Mouse (Mus musculus): ENCODE results near the gene Tnni3k.

Tnni3k gene

DNA sequence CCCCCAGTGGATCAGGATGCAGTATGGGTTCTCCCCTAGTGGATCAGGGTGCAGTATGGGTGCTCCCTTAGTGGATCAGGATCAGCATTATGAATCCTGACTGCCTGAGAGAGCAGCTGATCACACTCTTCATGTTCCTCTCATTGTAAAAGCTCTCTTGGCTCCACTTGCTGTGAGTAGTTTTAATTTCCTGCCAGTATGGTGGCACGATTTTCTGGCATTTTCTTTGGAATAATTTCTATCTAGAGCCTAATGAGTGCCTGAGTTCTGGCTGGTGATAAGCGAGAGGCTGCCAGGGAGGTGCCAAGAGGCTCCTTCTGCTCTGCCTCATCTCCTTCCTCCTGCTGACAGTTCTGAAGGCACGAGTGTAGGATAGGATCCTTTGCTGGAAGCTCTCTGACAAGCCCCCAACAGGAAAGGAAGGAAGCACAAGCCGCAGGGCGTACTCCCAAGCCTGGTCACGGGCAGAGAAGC lies 109.5 kb downstream of the Tnni3k start:
- DNase-seq, result no peak

DNA sequence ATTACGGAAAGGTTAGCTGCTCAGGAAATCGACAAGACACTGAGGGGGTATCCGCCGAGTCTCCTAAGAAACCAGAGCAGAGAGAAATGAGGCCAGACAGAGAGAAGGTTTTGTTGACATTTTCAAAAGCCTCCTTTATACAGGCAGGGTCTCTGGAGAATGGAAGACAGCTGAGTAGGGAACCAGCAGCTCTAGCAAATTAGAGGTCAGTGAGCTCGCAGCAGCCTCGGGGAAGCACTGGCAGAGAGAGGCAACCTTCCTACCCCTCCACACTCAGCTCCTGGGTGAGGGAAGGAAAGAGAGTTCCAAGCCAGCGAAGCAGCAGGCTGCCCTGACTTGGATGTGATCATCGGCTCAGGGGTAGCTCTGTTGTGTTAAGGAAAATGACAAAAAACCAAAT lies 127.5 kb downstream of the Tnni3k start:
- no peak for DNase-seq

DNA sequence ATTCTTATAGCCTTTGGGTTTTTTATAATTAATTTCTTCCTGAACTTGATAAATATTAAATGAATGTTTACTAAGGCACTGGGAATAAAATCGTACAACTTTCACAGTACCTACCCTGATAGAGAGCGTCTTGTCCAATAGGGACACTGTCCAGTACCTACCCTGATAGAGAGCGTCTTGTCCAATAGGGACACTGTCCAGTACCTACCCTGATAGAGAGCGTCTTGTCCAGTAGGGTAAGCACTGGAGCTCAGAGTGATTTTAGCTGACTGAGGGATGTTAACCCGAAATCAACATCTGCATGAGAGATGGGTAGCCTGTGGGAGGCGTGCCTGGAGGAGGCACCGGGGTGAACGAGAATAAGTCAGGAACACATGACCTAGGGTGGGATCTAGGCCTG lies 130.3 kb downstream of the Tnni3k start:
- DNase-seq, result no peak

GRCm38 (mm10) chr3:154915566-154915965 lies 139.6 kb downstream of the Tnni3k start:
- DNase-seq, result no peak

GRCm38 (mm10) chr3:154913641-154914040 lies 141.6 kb downstream of the Tnni3k start:
- DNase-seq, result no peak

DNA sequence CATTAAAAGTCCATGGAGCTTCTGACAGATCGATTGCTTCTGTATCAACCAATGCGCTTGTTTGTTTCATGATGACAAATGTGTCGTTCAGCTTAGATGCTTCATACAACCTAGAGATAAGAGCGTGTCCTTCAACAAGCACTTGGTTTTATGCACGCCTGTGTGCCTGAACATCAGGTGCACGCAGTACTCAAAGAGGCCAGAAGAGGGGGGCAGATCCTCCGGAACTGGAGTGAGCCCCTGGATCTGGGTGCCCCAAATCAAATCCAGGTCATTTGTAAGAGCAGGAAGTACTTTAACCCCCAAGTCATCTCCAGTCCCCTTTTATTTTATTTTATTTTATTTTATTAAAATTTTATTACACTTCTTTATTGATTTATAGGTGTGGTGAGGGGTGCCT lies 158.5 kb downstream of the Tnni3k start:
- peak; percentile 30 for DNase-seq

DNA sequence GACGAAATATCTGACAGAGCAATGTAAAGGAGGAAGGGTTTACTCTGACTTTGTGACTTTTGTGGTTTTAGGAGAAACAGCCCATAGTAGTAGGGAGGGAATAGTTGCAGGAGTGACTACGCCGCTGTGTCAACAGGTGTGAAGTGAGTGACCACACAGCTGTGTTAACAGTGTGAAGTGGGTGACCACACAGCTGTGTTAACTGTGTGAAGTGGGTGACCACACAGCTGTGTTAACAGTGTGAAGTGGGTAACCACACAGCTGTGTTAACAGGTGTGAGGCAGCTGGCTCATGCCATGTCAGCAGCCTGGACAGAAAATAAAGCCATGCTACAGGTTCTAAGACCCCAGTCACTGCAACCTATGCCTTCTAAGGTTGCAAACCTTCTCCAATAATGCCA lies 162.0 kb downstream of the Tnni3k start:
- DNase-seq, result no peak

- no peak for DNase-seq
Observed at GRCm38 (mm10) chr3:154885452-154885851, 169.8 kb downstream of the Tnni3k start.

- DNase-seq, result no peak
Observed at GRCm38 (mm10) chr3:154885048-154885447, 170.2 kb downstream of the Tnni3k start.

- DNase-seq, result no peak
Observed at GRCm38 (mm10) chr3:154881428-154881986, 173.7 kb downstream of the Tnni3k start.

- DNase-seq, result peak; percentile 3
Observed at GRCm38 (mm10) chr3:154880536-154880939, 174.7 kb downstream of the Tnni3k start.

GRCm38 (mm10) chr3:154880108-154880507 lies 175.1 kb downstream of the Tnni3k start:
- DNase-seq, result no peak

DNA sequence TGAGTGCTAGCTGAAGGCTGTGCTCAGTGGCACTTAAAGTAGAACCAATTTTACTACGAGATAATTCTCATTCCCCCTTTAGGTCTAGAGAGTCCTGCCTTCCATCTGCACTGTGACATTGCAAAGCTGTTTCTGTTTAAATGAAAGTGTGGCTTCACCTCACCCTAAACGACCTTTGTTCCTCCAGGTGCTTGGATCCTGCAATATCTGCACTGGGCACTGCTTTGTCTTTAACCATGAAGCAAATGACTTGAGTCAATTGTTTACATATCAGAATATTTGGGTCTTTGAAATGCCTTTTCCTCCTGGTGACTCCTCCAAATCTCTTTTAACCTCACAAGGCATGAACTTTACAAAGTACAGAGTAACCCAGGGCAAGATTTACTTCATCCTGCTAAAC lies 175.7 kb downstream of the Tnni3k start:
- DNase-seq, result peak; percentile 2

DNA sequence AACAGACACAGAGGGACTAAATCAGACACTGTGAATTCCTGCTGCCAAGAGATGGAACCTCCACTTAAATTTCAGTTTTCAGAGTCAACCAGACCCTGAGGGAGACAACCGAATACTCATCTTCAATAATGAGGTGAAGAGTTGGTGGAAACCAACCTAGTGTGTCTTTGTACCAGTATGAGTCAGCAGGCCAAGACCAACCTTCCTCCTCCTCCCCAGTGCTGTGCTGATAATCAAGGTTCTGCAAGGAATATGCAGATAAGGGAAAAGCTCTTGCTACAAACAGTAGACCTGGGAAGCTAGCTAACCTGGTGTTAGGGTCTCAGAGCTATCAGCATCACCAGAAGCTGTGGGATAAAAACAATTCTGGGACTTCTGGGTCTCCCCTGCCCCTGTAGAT lies 176.1 kb downstream of the Tnni3k start:
- no peak for DNase-seq

- DNase-seq, result no peak
Observed at GRCm38 (mm10) chr3:154868807-154869206, 186.4 kb downstream of the Tnni3k start.

GRCm38 (mm10) chr3:154861921-154862320 lies 193.3 kb downstream of the Tnni3k start:
- DNase-seq, result no peak

GRCm38 (mm10) chr3:154859721-154860120 lies 195.5 kb downstream of the Tnni3k start:
- DNase-seq, result no peak

- no peak for DNase-seq
Observed at GRCm38 (mm10) chr3:154853257-154853656, 201.9 kb downstream of the Tnni3k start.

GRCm38 (mm10) chr3:154852281-154852680 lies 202.9 kb downstream of the Tnni3k start:
- no peak for DNase-seq

- DNase-seq, result no peak
Observed at GRCm38 (mm10) chr3:154842247-154842646, 213.0 kb downstream of the Tnni3k start.

DNA sequence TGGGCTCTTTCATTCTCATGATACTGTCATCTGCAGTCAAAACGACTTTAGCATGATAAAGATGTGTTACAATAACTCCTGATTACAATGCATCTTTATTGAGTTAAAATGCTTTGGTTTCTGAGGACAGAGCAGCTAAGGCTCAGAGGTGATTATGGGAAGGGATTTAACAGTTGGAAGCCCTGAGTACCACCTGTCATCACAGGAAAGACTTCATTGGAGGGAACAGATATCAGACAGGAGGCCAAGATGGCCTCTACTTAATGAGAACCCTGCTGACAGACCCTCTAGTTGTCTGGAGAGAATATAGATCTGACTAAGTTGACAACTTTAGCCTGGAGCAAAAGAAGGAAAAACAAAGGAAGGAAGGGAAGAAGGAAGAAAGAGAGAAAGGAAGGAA lies 214.1 kb downstream of the Tnni3k start:
- no peak for DNase-seq

DNA sequence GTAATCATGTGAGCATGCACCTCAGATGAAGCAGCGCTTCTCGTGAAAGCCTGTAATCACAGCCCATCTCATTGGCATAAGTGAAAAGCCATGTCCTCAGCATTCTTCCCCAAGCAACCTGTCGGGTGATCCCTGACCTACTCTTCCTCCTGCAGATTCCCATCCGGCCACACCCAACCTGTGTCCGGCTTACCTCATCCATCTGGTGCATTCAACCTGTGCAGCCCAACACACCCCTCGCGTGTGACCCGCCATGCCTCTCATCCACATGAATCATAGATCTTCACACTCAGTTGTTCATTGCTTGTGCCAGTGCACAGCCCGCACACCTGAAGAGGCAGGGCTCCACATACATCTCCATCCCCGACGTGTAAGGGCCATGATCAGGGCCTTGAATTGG lies 217.3 kb downstream of the Tnni3k start:
- no peak for DNase-seq

- peak; percentile 1 for DNase-seq
Observed at GRCm38 (mm10) chr3:154836137-154836536, 219.1 kb downstream of the Tnni3k start.

DNA sequence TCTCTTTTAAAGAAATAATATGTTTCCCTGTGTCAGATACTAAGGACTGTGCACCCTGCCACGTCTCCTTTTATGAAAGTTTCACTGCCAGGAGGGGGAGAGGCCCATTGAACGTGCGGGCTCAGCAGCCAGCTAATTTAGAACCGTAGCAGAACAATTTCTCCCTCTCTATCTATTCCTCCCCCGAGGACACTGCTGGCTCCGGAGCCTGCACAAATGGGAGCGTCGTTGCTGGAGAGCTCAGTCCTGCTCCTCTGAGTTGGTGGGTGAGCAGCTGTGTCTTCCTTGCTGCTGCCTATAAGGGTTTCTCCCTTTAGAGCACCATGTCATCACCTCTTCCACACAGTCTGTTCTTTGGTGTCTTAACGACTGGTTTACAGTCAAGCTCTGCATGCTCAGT lies 220.8 kb downstream of the Tnni3k start:
- no peak for DNase-seq

GRCm38 (mm10) chr3:154825739-154826138 lies 229.5 kb downstream of the Tnni3k start:
- DNase-seq, result no peak

DNA sequence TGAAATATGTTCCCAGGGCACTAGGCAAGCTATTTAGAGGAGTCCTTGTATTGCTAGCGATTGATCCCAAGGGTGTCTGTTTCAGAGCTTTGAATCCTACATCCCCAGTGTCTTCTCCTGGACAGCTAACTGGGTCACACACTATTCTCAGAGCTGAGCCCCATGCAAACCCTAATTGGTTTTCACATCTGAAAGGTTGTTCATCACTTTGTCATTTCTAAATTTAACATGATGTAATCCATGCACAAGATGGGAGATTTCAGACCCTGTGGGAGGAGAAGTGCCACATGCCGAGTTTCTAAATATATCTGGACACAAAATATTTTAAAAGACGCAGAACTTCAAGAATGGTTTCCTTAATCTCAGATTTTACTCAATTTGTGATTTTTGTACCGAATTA lies 230.5 kb downstream of the Tnni3k start:
- no peak for DNase-seq
